Mouse (Mus musculus): ENCODE results near the gene Fam71a. TPM values are rescaled to one million over a fixed set of nuclear protein-coding genes. Genes with fewer than 3 reads are reported as not detected.

The Fam71a gene
- not detected in 2 replicates for polyA plus RNA-seq (2012; ENCODE audit: insufficient read depth, insufficient read length, missing spikeins)

DNA sequence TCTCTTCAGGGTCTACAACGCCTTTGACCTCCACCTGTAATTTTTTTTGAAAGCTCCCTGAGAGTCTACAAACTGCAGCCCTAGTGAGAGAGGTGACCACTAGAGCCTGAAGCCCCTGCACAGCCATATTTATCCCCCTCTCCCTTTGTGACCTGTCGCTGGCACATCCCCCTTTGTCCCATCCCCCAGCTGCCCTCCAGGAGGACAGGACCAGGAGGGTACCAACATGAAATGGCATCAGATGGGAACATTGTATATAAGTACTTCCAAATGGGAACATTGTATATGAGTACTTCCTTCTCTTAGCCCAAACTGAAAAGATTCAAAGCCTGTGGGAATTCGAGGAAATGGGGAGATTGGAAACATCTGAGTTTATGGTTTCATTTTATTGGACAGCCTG, at the start of gene Fam71a:
Gene Fam71a, minus strand, starts transcription at position 101 of the 400 bp plus-strand sequence.
- Histone ChIP-seq H3K27ac (replicated peaks; ENCODE audit: low read depth, low read length) (no peak within 1 kb of the TSS), H3K4me3 (ENCODE audit: insufficient read depth, low read depth, low read length) (no peak within 1 kb of the TSS), H3K4me1 (ENCODE audit: control insufficient read depth, insufficient read depth, insufficient read length, low read length) (no peaks in the 10 kb centered on the region)

DNA sequence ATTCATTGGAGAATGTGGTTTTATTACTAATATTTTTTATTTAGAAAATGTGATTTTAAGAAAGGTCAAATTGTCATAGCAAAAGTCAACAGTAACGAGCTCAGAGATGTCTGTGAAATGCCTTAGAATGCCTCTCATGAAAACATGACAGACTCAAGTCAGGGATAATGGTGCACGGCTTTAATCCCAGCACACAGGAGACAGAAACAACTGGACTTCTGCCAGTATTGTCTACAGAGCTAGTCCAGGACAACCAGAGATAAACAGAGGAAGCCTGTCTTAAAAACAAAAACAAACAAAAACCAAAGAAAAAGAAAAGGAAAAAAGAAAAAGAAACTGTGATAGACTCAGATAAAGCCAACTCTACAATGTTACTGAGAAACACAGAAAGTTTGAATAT, 46.5 kb upstream of the Fam71a start:
- Histone ChIP-seq H3K27ac (replicated peaks; ENCODE audit: low read depth, low read length) (no peak overlapping the region), H3K4me1 (ENCODE audit: control insufficient read depth, insufficient read depth, insufficient read length, low read length) (no peaks in the 10 kb centered on the region), H3K4me3 (ENCODE audit: insufficient read depth, low read depth, low read length) (no peak overlapping the region)

DNA sequence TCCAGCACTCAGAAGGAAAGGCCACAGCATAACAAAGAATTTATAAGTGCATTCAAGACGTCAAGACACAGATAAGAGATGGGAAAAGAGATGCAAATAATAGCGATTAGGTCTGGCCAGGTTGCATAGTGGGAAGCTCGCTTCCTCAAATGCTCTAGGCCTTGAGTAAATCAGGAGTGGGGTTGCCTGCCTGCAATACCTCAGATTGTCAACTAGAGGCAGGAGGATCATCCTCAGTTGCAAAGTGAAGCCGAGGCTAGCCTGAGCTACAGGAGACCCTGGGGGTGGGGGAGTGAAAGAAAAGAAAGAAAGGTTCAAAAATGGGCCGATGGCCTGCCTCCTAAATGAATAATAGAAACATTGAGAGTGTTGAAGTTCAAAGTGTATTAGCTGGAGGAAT, 41.2 kb upstream of the Fam71a start:
- H3K4me1 ChIP-seq (ENCODE audit: control insufficient read depth, insufficient read depth, insufficient read length, low read length) = no peaks in the 10 kb centered on the region
- H3K4me3 ChIP-seq (ENCODE audit: insufficient read depth, low read depth, low read length) = no peak overlapping the region
- H3K27ac ChIP-seq (replicated peaks; ENCODE audit: low read depth, low read length) = no peak overlapping the region

DNA sequence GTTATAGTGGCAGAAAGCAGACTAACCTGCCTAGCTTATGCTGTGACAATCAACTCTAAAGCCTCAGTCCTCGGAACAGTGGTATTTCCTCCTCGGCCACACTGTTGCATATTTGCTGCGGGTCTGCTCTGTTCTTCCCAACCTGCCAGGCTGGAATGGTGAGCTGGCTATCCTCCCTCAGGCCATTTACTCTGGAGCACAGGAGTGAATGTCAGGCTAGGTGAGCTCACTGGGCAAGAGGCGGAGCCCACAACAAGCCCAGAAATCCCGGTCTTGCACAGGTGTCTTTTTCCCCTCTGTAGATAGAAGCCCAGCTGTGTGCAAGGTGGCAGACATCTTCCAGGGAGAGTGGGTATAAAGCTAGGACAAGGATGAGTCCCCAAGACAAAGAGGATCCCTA, 40.3 kb upstream of the Fam71a start:
- no peak overlapping the region for H3K27ac ChIP-seq (replicated peaks; ENCODE audit: low read depth, low read length)
- H3K4me3 ChIP-seq (ENCODE audit: insufficient read depth, low read depth, low read length) = no peak overlapping the region
- H3K4me1 ChIP-seq (ENCODE audit: control insufficient read depth, insufficient read depth, insufficient read length, low read length) = no peaks in the 10 kb centered on the region

DNA sequence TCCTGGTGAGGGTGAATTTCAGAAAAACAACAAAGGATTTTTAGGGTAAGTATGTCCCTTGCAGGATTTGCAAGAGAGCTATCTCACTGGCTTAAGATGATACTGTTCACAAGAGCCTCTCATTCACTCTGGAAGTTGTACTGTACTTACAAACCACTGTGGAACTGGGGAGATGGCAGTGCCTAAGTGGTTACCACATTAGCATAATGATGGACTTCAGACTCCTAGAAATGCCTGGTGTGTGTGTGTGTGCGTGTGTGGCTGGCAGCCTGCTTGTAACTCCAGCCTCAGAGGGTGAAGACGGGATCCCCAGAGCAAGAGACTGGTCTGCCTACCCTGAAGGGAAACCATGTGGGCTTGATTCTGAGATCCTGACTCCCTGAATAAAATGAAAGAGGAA, 38.9 kb upstream of the Fam71a start:
- Histone ChIP-seq H3K4me3 (ENCODE audit: insufficient read depth, low read depth, low read length) (no peak overlapping the region), H3K27ac (replicated peaks; ENCODE audit: low read depth, low read length) (no peak overlapping the region), H3K4me1 (ENCODE audit: control insufficient read depth, insufficient read depth, insufficient read length, low read length) (no peaks in the 10 kb centered on the region)

DNA sequence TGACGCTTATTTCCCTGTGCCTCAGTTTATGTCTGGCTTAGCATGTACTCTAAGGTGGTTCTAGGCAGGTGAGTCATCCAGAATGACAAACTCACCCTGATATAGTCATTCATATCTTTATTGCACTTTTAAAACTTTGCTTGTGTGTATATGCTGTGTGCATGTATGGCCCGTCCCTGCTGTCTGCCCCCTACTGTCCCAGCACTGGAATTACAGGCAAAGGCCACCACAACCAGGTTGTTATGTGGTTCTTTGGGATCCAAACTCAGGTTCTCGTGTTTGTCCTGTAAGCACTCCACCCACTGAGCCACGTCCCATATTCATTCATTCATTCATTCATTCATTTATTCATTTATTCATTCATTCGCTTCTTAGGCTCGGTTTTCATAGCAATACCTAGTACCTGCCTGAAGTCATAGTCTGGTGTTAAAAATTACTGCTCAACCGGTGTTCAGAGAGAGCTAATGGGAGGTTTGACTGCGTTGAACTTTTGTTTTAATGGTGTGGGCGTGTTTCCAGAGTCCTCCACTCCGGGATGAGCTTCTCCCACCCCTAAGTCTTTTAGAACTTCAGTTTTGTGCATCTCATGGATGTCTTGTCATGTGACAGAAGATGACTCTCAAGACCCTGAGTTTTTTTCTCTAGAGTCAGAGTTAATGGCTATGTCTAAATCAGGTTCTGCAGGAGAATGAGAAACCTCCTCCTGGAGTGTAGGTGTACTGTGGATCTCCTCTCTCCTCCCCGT, 37.8 kb upstream of the Fam71a start:
- H3K4me1 ChIP-seq (ENCODE audit: control insufficient read depth, insufficient read depth, insufficient read length, low read length) = no peaks in the 10 kb centered on the region
- no peak overlapping the region for H3K27ac ChIP-seq (replicated peaks; ENCODE audit: low read depth, low read length)
- H3K4me3 ChIP-seq (ENCODE audit: insufficient read depth, low read depth, low read length) = no peak overlapping the region

DNA sequence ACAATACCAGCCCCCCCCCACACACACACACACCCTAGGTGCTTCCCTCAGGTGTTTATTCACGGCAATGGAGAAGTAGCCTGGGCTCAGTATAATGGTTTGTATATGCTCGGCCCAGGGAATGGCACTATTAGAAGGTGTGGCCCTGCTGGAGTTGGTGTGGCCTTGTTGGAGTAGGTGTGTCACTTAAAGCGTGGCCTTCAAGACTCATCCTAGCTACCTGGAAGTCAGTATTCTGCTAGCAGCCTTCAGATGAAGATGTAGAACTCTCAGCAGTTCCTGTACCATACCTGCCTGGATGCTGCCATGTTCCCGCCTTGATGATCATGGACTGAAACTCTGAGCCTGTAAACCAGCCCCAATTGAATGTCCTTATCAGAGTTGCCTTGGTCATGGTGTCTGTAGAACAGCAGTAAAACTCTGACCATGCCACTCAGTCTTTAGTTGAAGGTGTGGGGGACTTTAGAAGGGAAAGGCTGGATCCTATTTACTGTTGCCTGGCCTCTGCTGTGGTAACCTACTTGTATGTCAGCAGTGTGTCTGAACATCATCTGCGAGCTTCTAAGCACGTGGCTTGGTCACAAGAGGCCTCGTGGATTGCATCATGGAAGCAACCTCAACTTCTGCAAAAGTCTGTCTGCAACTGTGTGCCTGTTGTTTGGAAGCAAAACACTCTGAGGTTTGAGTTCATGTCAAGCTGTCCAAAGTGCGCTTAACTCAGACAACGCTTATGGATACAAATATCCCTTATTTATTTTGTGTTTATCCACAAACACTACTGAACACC, 36.4 kb upstream of the Fam71a start:
- peak overlapping the region; percentile 80 for H3K27ac ChIP-seq (replicated peaks; ENCODE audit: low read depth, low read length)
- H3K4me3 ChIP-seq (ENCODE audit: insufficient read depth, low read depth, low read length) = no peak overlapping the region
- H3K4me1 ChIP-seq (ENCODE audit: control insufficient read depth, insufficient read depth, insufficient read length, low read length) = no peaks in the 10 kb centered on the region

DNA sequence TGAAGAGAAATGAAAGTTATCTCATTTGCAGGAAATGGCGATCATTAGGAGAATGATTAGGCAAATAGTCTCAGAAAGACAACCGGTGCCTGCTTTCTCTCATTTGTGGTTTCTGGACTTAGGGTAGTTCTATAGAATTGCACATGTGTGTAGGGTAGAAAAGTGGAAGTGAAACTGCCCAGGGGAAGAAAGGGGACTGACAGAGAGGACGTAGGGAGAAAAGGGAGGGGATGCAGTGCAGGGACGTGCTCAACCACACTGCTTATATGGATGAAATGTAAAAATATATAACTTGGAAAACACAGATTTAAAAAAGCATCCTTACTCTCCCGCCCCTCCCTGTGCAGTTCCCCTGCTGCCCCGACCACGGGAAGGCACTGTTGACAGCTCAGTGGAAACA, 33.3 kb upstream of the Fam71a start:
- peak overlapping the region; percentile 81 for H3K27ac ChIP-seq (replicated peaks; ENCODE audit: low read depth, low read length)
- no peak overlapping the region for H3K4me3 ChIP-seq (ENCODE audit: insufficient read depth, low read depth, low read length)
- no peaks in the 10 kb centered on the region for H3K4me1 ChIP-seq (ENCODE audit: control insufficient read depth, insufficient read depth, insufficient read length, low read length)

DNA sequence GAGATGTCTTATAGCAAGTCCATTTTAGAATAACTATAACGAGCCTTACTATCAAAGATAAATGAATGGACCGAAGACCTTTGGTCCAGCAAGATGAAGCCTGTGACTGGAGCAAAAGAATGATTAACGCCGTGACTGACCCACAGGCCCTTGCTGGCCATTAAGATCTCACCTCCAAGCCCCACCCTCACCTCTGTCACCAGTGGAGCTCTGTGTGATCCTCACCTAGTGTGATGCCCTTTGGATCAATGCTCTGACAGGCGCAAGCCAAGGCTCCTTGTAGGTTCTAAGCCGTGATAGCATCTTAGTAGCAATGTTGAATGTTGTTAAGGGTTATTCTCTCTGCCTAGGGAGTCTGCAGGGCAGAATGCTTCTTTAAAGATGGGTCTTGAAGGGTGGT, 31.4 kb upstream of the Fam71a start:
- no peaks in the 10 kb centered on the region for H3K4me1 ChIP-seq (ENCODE audit: control insufficient read depth, insufficient read depth, insufficient read length, low read length)
- H3K4me3 ChIP-seq (ENCODE audit: insufficient read depth, low read depth, low read length) = no peak overlapping the region
- H3K27ac ChIP-seq (replicated peaks; ENCODE audit: low read depth, low read length) = no peak overlapping the region

DNA sequence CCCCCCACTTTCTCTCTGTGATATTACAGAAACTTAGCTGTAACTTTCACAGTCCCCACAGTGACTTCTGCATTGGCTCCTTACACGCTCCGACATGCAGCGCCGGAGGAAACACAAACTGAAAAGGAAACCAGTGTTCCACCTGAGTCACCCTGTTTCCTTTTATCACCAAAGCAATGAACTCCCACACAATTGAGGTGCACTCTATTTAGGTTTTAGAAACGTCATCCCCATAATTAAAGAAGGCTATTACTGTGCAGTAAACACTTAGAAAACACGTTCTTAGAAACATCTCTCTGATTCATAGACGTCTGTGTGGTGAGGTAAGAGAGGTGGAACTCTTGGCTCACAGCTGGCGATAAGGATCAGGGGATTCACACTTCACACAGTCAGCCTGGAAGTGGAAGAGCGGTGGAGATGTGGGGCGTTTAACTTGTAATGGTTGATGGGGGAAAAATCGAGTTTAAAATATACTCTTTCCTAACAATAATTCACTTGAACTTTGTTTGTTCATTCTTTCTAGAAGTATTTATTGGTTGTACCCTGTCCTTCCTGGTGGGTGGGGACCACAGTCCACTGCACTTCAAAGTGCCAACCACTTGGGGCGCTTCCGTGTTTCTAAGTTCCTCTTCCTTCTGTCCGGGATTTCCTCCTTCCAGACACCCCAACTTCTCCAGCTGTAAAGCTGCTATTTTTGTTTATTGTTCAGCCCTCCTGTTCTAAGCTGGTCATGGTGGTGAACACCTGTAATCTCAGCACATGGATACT, 29.2 kb upstream of the Fam71a start:
- peak overlapping the region; percentile 39 for H3K27ac ChIP-seq (replicated peaks; ENCODE audit: low read depth, low read length)
- H3K4me1 ChIP-seq (ENCODE audit: control insufficient read depth, insufficient read depth, insufficient read length, low read length) = no peaks in the 10 kb centered on the region
- no peak overlapping the region for H3K4me3 ChIP-seq (ENCODE audit: insufficient read depth, low read depth, low read length)

DNA sequence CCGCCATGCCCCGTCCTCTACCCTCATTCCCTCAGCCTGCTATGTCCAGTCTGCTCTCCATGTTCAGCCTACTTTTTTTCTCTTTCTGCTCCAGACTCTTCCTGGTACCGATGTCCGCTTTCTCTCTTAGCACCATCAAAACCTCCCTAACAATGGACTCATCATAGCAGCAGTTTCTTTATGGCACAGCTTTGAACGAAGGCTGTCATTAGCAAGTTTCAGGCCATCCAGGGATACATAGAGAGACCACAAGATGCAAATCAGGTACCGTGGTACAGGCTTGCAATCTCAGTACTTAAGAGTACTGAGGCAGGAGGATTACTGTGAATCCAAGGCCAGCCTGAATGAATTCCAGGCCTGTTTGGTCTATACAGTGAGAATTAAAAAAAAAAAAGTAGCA, 28.1 kb upstream of the Fam71a start:
- Histone ChIP-seq H3K27ac (replicated peaks; ENCODE audit: low read depth, low read length) (no peak overlapping the region), H3K4me3 (ENCODE audit: insufficient read depth, low read depth, low read length) (no peak overlapping the region), H3K4me1 (ENCODE audit: control insufficient read depth, insufficient read depth, insufficient read length, low read length) (no peaks in the 10 kb centered on the region)

DNA sequence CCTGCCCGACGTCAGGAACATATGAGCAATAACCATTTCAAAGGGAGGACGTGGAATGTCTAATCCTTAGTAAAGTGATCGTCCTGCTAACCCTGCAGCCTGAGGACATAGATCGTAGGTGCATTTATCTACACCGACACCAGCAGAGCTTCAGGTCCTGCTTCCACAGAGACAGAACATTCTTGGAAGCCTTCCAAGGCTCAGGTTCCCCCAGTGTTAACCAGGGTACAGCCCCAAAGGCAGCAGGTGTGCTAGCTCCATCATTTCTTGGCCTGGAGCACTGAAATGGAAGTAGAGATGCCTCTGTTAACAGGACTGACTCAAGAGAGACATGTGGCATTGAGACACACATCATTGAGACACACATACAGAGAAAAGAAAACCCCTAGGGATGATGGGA, 27.6 kb upstream of the Fam71a start:
- Histone ChIP-seq H3K27ac (replicated peaks; ENCODE audit: low read depth, low read length) (no peak overlapping the region), H3K4me1 (ENCODE audit: control insufficient read depth, insufficient read depth, insufficient read length, low read length) (no peaks in the 10 kb centered on the region), H3K4me3 (ENCODE audit: insufficient read depth, low read depth, low read length) (no peak overlapping the region)

DNA sequence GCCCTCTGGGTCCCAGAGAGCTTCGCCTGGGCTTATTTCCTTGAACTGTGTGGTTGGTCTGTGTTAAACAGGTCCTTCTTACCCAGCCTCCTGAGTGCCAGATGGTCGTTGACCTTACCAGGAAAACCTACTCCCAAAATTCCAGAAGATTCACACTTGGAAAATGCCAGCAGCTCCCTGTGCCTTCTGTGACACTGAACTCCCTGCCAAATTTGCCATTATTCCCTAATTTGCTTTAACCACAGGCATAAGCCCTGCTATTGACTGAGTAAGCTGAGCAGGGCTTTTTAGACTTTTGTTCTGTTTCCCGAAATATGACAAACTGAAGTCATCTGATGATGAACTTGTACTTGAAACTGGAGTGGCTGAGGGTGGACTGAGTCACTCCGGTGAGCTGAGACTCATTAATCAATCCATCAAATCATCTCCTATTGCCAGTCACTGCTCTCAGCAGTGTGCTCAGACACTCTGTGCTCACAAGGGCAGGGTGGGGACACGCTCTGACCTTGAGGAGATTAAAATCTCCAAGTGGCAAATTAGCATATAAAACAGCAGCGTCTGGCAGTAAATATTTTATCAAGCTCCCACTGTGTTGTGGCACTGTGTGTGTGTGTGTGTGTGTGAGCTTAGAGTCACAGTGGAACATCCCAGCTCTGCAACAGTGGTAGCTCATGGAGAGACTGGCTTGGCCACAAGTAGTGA, 25.2 kb upstream of the Fam71a start:
- no peak overlapping the region for H3K27ac ChIP-seq (replicated peaks; ENCODE audit: low read depth, low read length)
- H3K4me3 ChIP-seq (ENCODE audit: insufficient read depth, low read depth, low read length) = no peak overlapping the region
- H3K4me1 ChIP-seq (ENCODE audit: control insufficient read depth, insufficient read depth, insufficient read length, low read length) = peaks cover 4% of the 10 kb centered on the region

DNA sequence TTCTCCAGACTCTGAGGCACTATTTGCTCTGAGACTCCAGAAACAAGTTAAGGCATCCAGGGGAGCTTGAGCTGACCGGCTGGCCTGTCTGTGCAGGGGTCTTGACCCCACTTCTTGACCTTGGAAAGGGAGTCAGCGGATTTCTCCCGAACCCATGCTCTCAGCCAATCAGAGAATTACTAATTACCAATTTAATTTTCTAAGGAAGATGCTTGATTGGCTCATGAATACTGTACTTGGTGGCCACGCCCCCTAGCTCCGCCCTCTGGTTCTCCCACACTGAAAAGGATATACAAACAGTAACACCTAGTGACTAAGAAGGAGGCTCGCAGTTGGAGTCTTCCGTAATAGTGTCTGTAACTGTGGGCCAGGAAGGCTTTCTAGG, 21.8 kb upstream of the Fam71a start:
- H3K4me1 ChIP-seq (ENCODE audit: control insufficient read depth, insufficient read depth, insufficient read length, low read length) = peaks cover 4% of the 10 kb centered on the region
- peak overlapping the region; percentile 44; the same call in 1 of the 2 replicates for H3K27ac ChIP-seq (replicated peaks; ENCODE audit: low read depth, low read length)
- no peak overlapping the region; the same call in 1 of the 2 replicates for H3K4me3 ChIP-seq (ENCODE audit: insufficient read depth, low read depth, low read length)

All from brown adipose tissue, adult 24 weeks (tissue).